In genomic region chr8:46075223-46075622, GRCm38 (mm10) we compare ENCODE assay signal across 21 mouse cellular contexts.
DNase-seq lines count a peak whose midpoint lies in the region; ATAC-seq and TF ChIP-seq lines count a peak whose summit lies in the region.
"Had no signal": no experiment of that assay in that cellular context is flagged by ENCODE, and none has a peak within 500 bp of the region (broad histone marks: within the 10 kb centered on the region; RNA-seq: fewer than 3 reads in every experiment).

No protein-coding gene starts in this region.

- H3K4me1 ChIP-seq in lung, postnatal 0 days (ENCODE audit: insufficient read depth, low read depth, low read length): peaks cover 17% of the 10 kb centered on the region; the same call in 1 of the 2 replicates
- H3K4me1 ChIP-seq: embryonic facial prominence, embryonic 12.5 days had no signal

- no peak overlapping the region for H3K4me2 ChIP-seq in lung, postnatal 0 days (replicated peaks; ENCODE audit: low read depth, low read length)
- H3K4me2 ChIP-seq: embryonic facial prominence, embryonic 12.5 days; heart, embryonic 13.5 days had no signal

- H3K9me3 ChIP-seq in lung, postnatal 0 days (ENCODE audit: low read length): no peaks in the 10 kb centered on the region
- H3K9me3 ChIP-seq: embryonic facial prominence, embryonic 12.5 days; G1E; heart, embryonic 13.5 days had no signal

- no peak overlapping the region for H3K9ac ChIP-seq in lung, postnatal 0 days (replicated peaks; ENCODE audit: low read depth)
- H3K9ac ChIP-seq: embryonic facial prominence, embryonic 12.5 days; heart, embryonic 13.5 days had no signal

- H3K27ac ChIP-seq in lung, postnatal 0 days (ENCODE audit: low read length): peak overlapping the region; percentile 84
- H3K27ac ChIP-seq: embryonic facial prominence, embryonic 12.5 days; gastrocnemius, adult 2 months; heart, embryonic 13.5 days had no signal

- peak; percentile 60 for ATAC-seq in lung, postnatal 0 days
- ATAC-seq in megakaryocyte progenitor cell, adult 5-6 weeks (replicated peaks; ENCODE audit: poor library complexity): no peak
- ATAC-seq: CD4-positive, CD25-positive, alpha-beta regulatory T cell, adult 4 months; forebrain, embryonic 14.5 days; hindbrain, embryonic 16.5 days had no signal

- no peak for TF ChIP-seq CTCF in lung, postnatal 0 days (IDR thresholded peaks at IDR 0.05)

- 46% methylated on average over 5 of the region's 5 CpGs for WGBS in lung, postnatal 0 days

- TF ChIP-seq EP300 in lung, postnatal 0 days (IDR thresholded peaks at IDR 0.05): peak; percentile 89

- H3K36me3 ChIP-seq in lung, postnatal 0 days (ENCODE audit: insufficient read depth, low read length): no peaks in the 10 kb centered on the region
- H3K36me3 ChIP-seq: embryonic facial prominence, embryonic 12.5 days had no signal

- H3K4me3 ChIP-seq in lung, postnatal 0 days (ENCODE audit: low read depth, low read length): no peak overlapping the region
- H3K4me3 ChIP-seq: embryonic facial prominence, embryonic 12.5 days; gastrocnemius, adult 2 months; heart, embryonic 13.5 days had no signal

- DNase-seq in adrenal gland, postnatal 10 days: peak; percentile 6
- DNase-seq in adrenal gland, postnatal 14 days: no peak
- DNase-seq in fat pad, adult 2 months (ENCODE audit: extremely low read depth, low read depth, low spot score): peak; percentile 36
- peak; percentile 79 for DNase-seq in lung, postnatal 0 days (ENCODE audit: low spot score)
- peak; percentile 90 for DNase-seq in lung, postnatal 36 days
- DNase-seq in gastrocnemius, postnatal 4 days (ENCODE audit: low spot score in 2 of 2): no peak
- DNase-seq in spleen, postnatal 14 days (ENCODE audit: low spot score in 2 of 2): no peak
- DNase-seq: B cell, adult 2 months; cerebellum, adult 11-12 months; cerebellum, adult 9-10 months; gastrocnemius, adult 2 months; gastrocnemius, postnatal 25 days; heart, adult 11 months; heart, postnatal 36 days had no signal

- no peaks in the 10 kb centered on the region for H3K27me3 ChIP-seq in lung, postnatal 0 days (replicated peaks; ENCODE audit: insufficient read depth, low read length)
- H3K27me3 ChIP-seq: embryonic facial prominence, embryonic 12.5 days; heart, embryonic 13.5 days had no signal

Comparison
In these comparisons a context has a peak if more than half of its experiments do, and no peak if none do; other contexts are left out.
1. DNase-seq: peak in adrenal gland, postnatal 10 days (single experiment), fat pad, adult 2 months (single experiment), lung, postnatal 0 days (single experiment) and lung, postnatal 36 days (single experiment); none in adrenal gland, postnatal 14 days (single experiment), gastrocnemius, postnatal 4 days (0 of 2) and spleen, postnatal 14 days (0 of 2).